Mouse (Mus musculus) heart, embryonic 10.5 days (tissue): Measurements from ENCODE around the gene Cep350. TPM values are rescaled to one million over a fixed set of nuclear protein-coding genes. Genes with fewer than 3 reads are reported as not detected.

Experiments used
- DNase-seq: peaks from one replicate; pipeline ENCODE4 v3.0.0-alpha.2; 2017; ENCODE audit warnings: low spot score
- H3K27ac ChIP-seq: fragments of 300-500 bp; sonication (generic); 2 replicates; pipeline ENCODE4 v1.5.1; 2016; ENCODE audit warnings: mild to moderate bottlenecking
- H3K27me3 ChIP-seq: fragments of 300-500 bp; sonication (generic); 2 replicates; pipeline ENCODE4 v1.6.1; 2016; ENCODE audit warnings: mild to moderate bottlenecking; ENCODE audit not compliant: poor library complexity, insufficient read depth, severe bottlenecking
- H3K36me3 ChIP-seq: fragments of 300-500 bp; sonication (generic); 2 replicates; pipeline ENCODE4 v1.6.1; 2016; ENCODE audit warnings: mild to moderate bottlenecking, moderate library complexity
- H3K4me1 ChIP-seq: fragments of 300-500 bp; sonication (generic); 2 replicates; pipeline ENCODE4 v1.6.1; 2016; ENCODE audit warnings: mild to moderate bottlenecking
- H3K4me3 ChIP-seq: fragments of 300-500 bp; sonication (generic); 2 replicates; pipeline ENCODE4 v1.5.1; 2016; ENCODE audit warnings: mild to moderate bottlenecking, moderate library complexity
- H3K9me3 ChIP-seq: fragments of 300-500 bp; sonication (generic); 2 replicates; pipeline ENCODE4 v1.6.1; 2016; ENCODE audit warnings: mild to moderate bottlenecking, moderate library complexity
- WGBS: fragments of 180-500 bp; shearing (Covaris S2); methylation state at CpG from one replicate; pipeline ENCODE4 v1.1.7; 2016; 5-methylcytosine and 5-hydroxymethylcytosine counted together
- polyA plus RNA-seq: library from polyadenylated mRNA; unstranded; fragments of >200 nt; fragmentation: Nextera tagmentation; extraction: Ambion mirVana; gene quantifications from 2 replicates; pipeline ENCODE4 v1.2.1, GENCODE M21; 2016

The Cep350 gene
- polyA plus RNA-seq, 1 experiment from 2014 or later, result 5.0 TPM

GRCm38 (mm10) chr1:155795791-155796233, 177.2 kb downstream of the Cep350 start:
- no peak for DNase-seq
- 89% methylated on average over 5 of the region's 5 CpGs for WGBS
- Histone ChIP-seq H3K36me3 (peaks cover 45% of the 10 kb centered on the region), H3K27ac (no peak overlapping the region), H3K4me1 (peaks cover 17% of the 10 kb centered on the region), H3K4me3 (no peak overlapping the region), H3K9me3 (no peaks in the 10 kb centered on the region), H3K27me3 (no peaks in the 10 kb centered on the region)

Other genes with a start within 250 kb of the Cep350 start
- 0.06 TPM in 1 of 2 replicates, not detected in the other for gene Lhx4, start 221.6 kb downstream of the Cep350 start, polyA plus RNA-seq
- 18.6 and 21.8 TPM in 2 replicates for gene Qsox1, start 160.4 kb downstream of the Cep350 start, polyA plus RNA-seq
- gene Tor1aip2, start 62.1 kb upstream of the Cep350 start, polyA plus RNA-seq, result 92.8 and 108 TPM in 2 replicates
- 35.6 and 38.8 TPM in 2 replicates for gene Tor1aip1, start 63.2 kb upstream of the Cep350 start, polyA plus RNA-seq
- gene Fam163a, start 231.8 kb upstream of the Cep350 start, polyA plus RNA-seq, result 1.1 and 3.1 TPM in 2 replicates